Mouse (Mus musculus) lung, postnatal 36 days (tissue): ENCODE results near the gene Kcnj12.
A peak's percentile ranks its signal among the peaks of the same experiment; 100 is the strongest.

Experiments used
- DNase-seq: peaks from one replicate; pipeline ENCODE4 v3.0.0; 2022; ENCODE audit warnings: mixed read lengths

The Kcnj12 gene

GRCm38 (mm10) chr11:61025594-61025993 is 3.2 kb downstream of the Kcnj12 start:
- no peak for DNase-seq

GRCm38 (mm10) chr11:61026381-61026780 is 4.0 kb downstream of the Kcnj12 start:
- DNase-seq, result no peak

GRCm38 (mm10) chr11:61027160-61027559 is 4.8 kb downstream of the Kcnj12 start:
- DNase-seq, result no peak

- peak; percentile 28 for DNase-seq
These were observed 6.0 kb downstream of the Kcnj12 start for GRCm38 (mm10) chr11:61028211-61028950.

- no peak for DNase-seq
These were observed 6.9 kb downstream of the Kcnj12 start for GRCm38 (mm10) chr11:61029116-61029740.

- no peak for DNase-seq
These were observed 7.7 kb downstream of the Kcnj12 start for GRCm38 (mm10) chr11:61029864-61030595.

GRCm38 (mm10) chr11:61031137-61031536 is 8.8 kb downstream of the Kcnj12 start:
- no peak for DNase-seq

- DNase-seq, result no peak
These were observed 9.5 kb downstream of the Kcnj12 start for GRCm38 (mm10) chr11:61031658-61032445.

GRCm38 (mm10) chr11:61032481-61032880 is 10.1 kb downstream of the Kcnj12 start:
- DNase-seq, result no peak

GRCm38 (mm10) chr11:61033160-61033559 is 10.8 kb downstream of the Kcnj12 start:
- DNase-seq, result no peak

- no peak for DNase-seq
These were observed 14.3 kb downstream of the Kcnj12 start for GRCm38 (mm10) chr11:61036639-61037038.

GRCm38 (mm10) chr11:61038277-61038782 is 16.0 kb downstream of the Kcnj12 start:
- no peak for DNase-seq

GRCm38 (mm10) chr11:61040856-61041652 is 18.7 kb downstream of the Kcnj12 start:
- no peak for DNase-seq

- DNase-seq, result no peak
These were observed 20.2 kb downstream of the Kcnj12 start for GRCm38 (mm10) chr11:61042593-61042992.

GRCm38 (mm10) chr11:61043055-61043992 is 21.0 kb downstream of the Kcnj12 start:
- DNase-seq, result peak; percentile 22

GRCm38 (mm10) chr11:61044741-61045140 is 22.4 kb downstream of the Kcnj12 start:
- no peak for DNase-seq

GRCm38 (mm10) chr11:61047441-61047840 is 25.1 kb downstream of the Kcnj12 start:
- no peak for DNase-seq

- DNase-seq, result no peak
These were observed 28.8 kb downstream of the Kcnj12 start for GRCm38 (mm10) chr11:61051151-61051550.

- DNase-seq, result peak; percentile 30
These were observed 34.5 kb downstream of the Kcnj12 start for GRCm38 (mm10) chr11:61056871-61057270.

GRCm38 (mm10) chr11:61059691-61060457 is 37.5 kb downstream of the Kcnj12 start:
- no peak for DNase-seq
